Mouse (Mus musculus) hindbrain, postnatal 0 days (tissue): ENCODE measurements around the gene Adamts2. TPM values are rescaled to one million over a fixed set of nuclear protein-coding genes. Genes with fewer than 3 reads are reported as not detected.

Experiments used
- ATAC-seq: fragments of 200-750 bp; cut with Nextera tagmentation; 2 replicates; pipeline ENCODE4 v1.8.0; 2017; ENCODE audit warnings: mild to moderate bottlenecking, moderate TSS enrichment, moderate library complexity
- DNase-seq: peaks from one replicate; pipeline ENCODE4 v3.0.0-alpha.2; 2015; ENCODE audit warnings: low spot score
- H3K27ac ChIP-seq: fragments of 300-500 bp; sonication (generic); 2 replicates; pipeline ENCODE4 v1.5.1; 2014; ENCODE audit warnings: mild to moderate bottlenecking
- H3K27me3 ChIP-seq: fragments of 300-500 bp; sonication (generic); 2 replicates; pipeline ENCODE4 v1.6.1; 2014; ENCODE audit warnings: low read length, mixed read lengths; ENCODE audit not compliant: insufficient read depth
- H3K36me3 ChIP-seq: fragments of 300-500 bp; sonication (generic); 2 replicates; pipeline ENCODE4 v1.6.1; 2014; ENCODE audit warnings: low read length, mixed read lengths; ENCODE audit not compliant: insufficient read depth
- H3K4me1 ChIP-seq: fragments of 300-500 bp; sonication (generic); 2 replicates; pipeline ENCODE4 v1.6.1; 2014; ENCODE audit warnings: antibody characterized with exemption, low read length, mixed read lengths; ENCODE audit not compliant: insufficient read depth
- H3K4me2 ChIP-seq: fragments of 300-500 bp; sonication (generic); 2 replicates; pipeline ENCODE4 v1.6.1; 2014; ENCODE audit warnings: low read depth, mild to moderate bottlenecking, low read length, moderate library complexity, mixed read lengths
- H3K4me3 ChIP-seq: fragments of 300-500 bp; sonication (generic); 2 replicates; pipeline ENCODE4 v1.5.1; 2014; ENCODE audit warnings: low read length
- H3K9ac ChIP-seq: fragments of 300-500 bp; sonication (generic); replicated peaks from 2 replicates; pipeline ENCODE4 v1.6.1; 2014; ENCODE audit warnings: mild to moderate bottlenecking, low read length, moderate library complexity, mixed read lengths
- H3K9me3 ChIP-seq: fragments of 300-500 bp; sonication (generic); 2 replicates; pipeline ENCODE4 v1.6.1; 2016; ENCODE audit warnings: low read length, mixed read lengths
- CTCF ChIP-seq: IDR thresholded peaks from 2 replicates; pipeline ENCODE4 v1.5.1; 2016; ENCODE audit warnings: antibody characterized with exemption, control low read depth, low read depth
- WGBS: fragments of 180-500 bp; shearing (Covaris S2); extraction: QIAGEN DNeasy Blood & Tissue Kit; methylation state at CpG from one replicate; pipeline ENCODE4 v1.1.7; 2014; 5-methylcytosine and 5-hydroxymethylcytosine counted together
- polyA plus RNA-seq: library from polyadenylated mRNA; unstranded; fragments of >200 nt; fragmentation: Nextera tagmentation; extraction: Ambion mirVana; gene quantifications from 2 replicates; pipeline ENCODE4 v1.2.1, GENCODE M21; 2015
- total RNA-seq: library from RNA; depleted of rRNA; stranded (reverse); fragments of >200 nt; gene quantifications from 2 replicates; pipeline ENCODE4 v1.2.3, GENCODE M21; 2014

Adamts2 gene
- total and polyA plus RNA-seq, 2 experiments from 2014 or later, result 5.8 to 15.1 TPM

GRCm38 (mm10) chr11:50669542-50670362, 67.9 kb downstream of the Adamts2 start:
- no peak overlapping the region for H3K4me2 ChIP-seq
- no peaks in the 10 kb centered on the region for H3K9me3 ChIP-seq
- peaks cover 17% of the 10 kb centered on the region for H3K4me1 ChIP-seq
- ATAC-seq (peak; percentile 47; the same call in 1 of the 2 replicates), DNase-seq (peak; percentile 68)
- H3K27me3 ChIP-seq, result no peaks in the 10 kb centered on the region
- H3K36me3 ChIP-seq, result no peaks in the 10 kb centered on the region
- no peak overlapping the region for H3K9ac ChIP-seq
- peak overlapping the region; percentile 20; the same call in 1 of the 2 replicates for H3K27ac ChIP-seq
- peak; percentile 13; the same call in 1 of the 2 replicates for TF ChIP-seq CTCF
- no peak overlapping the region for H3K4me3 ChIP-seq
- WGBS, result 61% methylated on average over 9 of the region's 9 CpGs

GRCm38 (mm10) chr11:50670363-50670725, 68.5 kb downstream of the Adamts2 start:
- Histone ChIP-seq H3K4me1 (peaks cover 17% of the 10 kb centered on the region), H3K4me2 (no peak overlapping the region), H3K27me3 (no peaks in the 10 kb centered on the region), H3K4me3 (no peak overlapping the region), H3K9ac (no peak overlapping the region), H3K36me3 (no peaks in the 10 kb centered on the region), H3K27ac (no peak overlapping the region), H3K9me3 (no peaks in the 10 kb centered on the region)
- ATAC-seq, result no peak
- no peak for DNase-seq
- WGBS, result 70% methylated on average over 5 of the region's 5 CpGs
- no peak for TF ChIP-seq CTCF

GRCm38 (mm10) chr11:50670881-50671280, 69.0 kb downstream of the Adamts2 start:
- Histone ChIP-seq H3K4me1 (peaks cover 17% of the 10 kb centered on the region), H3K27me3 (no peaks in the 10 kb centered on the region), H3K9ac (no peak overlapping the region), H3K4me3 (no peak overlapping the region), H3K4me2 (no peak overlapping the region), H3K36me3 (no peaks in the 10 kb centered on the region), H3K9me3 (no peaks in the 10 kb centered on the region), H3K27ac (no peak overlapping the region)
- DNase-seq (no peak), ATAC-seq (no peak)
- 100% methylated on average over 1 of the region's 1 CpGs for WGBS
- TF ChIP-seq CTCF, result no peak

- Histone ChIP-seq H3K4me3 (no peak overlapping the region), H3K27me3 (no peaks in the 10 kb centered on the region), H3K4me2 (no peak overlapping the region), H3K9ac (no peak overlapping the region), H3K27ac (no peak overlapping the region), H3K4me1 (peaks cover 17% of the 10 kb centered on the region), H3K9me3 (no peaks in the 10 kb centered on the region), H3K36me3 (no peaks in the 10 kb centered on the region)
- WGBS, result 75% methylated on average over 2 of the region's 2 CpGs
- ATAC-seq, result no peak
- TF ChIP-seq CTCF, result no peak
- no peak for DNase-seq
Measured at GRCm38 (mm10) chr11:50671376-50671775, 69.5 kb downstream of the Adamts2 start.

GRCm38 (mm10) chr11:50671820-50672310, 70.0 kb downstream of the Adamts2 start:
- H3K4me1 ChIP-seq, result peaks cover 17% of the 10 kb centered on the region
- ATAC-seq (no peak), DNase-seq (no peak)
- TF ChIP-seq CTCF, result no peak
- no peaks in the 10 kb centered on the region for H3K9me3 ChIP-seq
- H3K9ac ChIP-seq, result no peak overlapping the region
- H3K36me3 ChIP-seq, result no peaks in the 10 kb centered on the region
- WGBS, result 79% methylated on average over 7 of the region's 7 CpGs
- H3K27me3 ChIP-seq, result no peaks in the 10 kb centered on the region
- H3K4me3 ChIP-seq, result no peak overlapping the region
- H3K4me2 ChIP-seq, result no peak overlapping the region
- H3K27ac ChIP-seq, result no peak overlapping the region

- ATAC-seq, result peak; percentile 62; the same call in 1 of the 2 replicates
- 18% methylated on average over 7 of the region's 7 CpGs for WGBS
- H3K4me1 ChIP-seq, result peaks cover 17% of the 10 kb centered on the region
Measured at GRCm38 (mm10) chr11:50672866-50673265, 71.0 kb downstream of the Adamts2 start.

More at GRCm38 (mm10) chr11:50672866-50673265, 71.0 kb downstream of the Adamts2 start:
- no peak overlapping the region for H3K27ac ChIP-seq
- no peak overlapping the region for H3K9ac ChIP-seq
- DNase-seq, result peak; percentile 70
- no peaks in the 10 kb centered on the region for H3K9me3 ChIP-seq
- H3K36me3 ChIP-seq, result no peaks in the 10 kb centered on the region
- no peak for TF ChIP-seq CTCF
- H3K4me3 ChIP-seq, result no peak overlapping the region
- H3K4me2 ChIP-seq, result no peak overlapping the region
- H3K27me3 ChIP-seq, result no peaks in the 10 kb centered on the region
